Mouse (Mus musculus) layer of hippocampus, adult 18-20 months (tissue): ENCODE measurements around the gene Ugt1a2. TPM values are rescaled to one million over a fixed set of nuclear protein-coding genes. Genes with fewer than 3 reads are reported as not detected.

Experiments
- DNase-seq, 2 experiments: peaks; one replicate each; pipeline ENCODE4 v3.0.0; 2022; ENCODE audit warnings: low spot score in 2 of 2
- total RNA-seq, 2 experiments: library from RNA; stranded (reverse); gene quantifications; 2 replicates each; pipeline ENCODE4 v1.2.3; 2021

Gene Ugt1a2
- total RNA-seq, 2 experiments from 2014 or later, result not detected

DNA sequence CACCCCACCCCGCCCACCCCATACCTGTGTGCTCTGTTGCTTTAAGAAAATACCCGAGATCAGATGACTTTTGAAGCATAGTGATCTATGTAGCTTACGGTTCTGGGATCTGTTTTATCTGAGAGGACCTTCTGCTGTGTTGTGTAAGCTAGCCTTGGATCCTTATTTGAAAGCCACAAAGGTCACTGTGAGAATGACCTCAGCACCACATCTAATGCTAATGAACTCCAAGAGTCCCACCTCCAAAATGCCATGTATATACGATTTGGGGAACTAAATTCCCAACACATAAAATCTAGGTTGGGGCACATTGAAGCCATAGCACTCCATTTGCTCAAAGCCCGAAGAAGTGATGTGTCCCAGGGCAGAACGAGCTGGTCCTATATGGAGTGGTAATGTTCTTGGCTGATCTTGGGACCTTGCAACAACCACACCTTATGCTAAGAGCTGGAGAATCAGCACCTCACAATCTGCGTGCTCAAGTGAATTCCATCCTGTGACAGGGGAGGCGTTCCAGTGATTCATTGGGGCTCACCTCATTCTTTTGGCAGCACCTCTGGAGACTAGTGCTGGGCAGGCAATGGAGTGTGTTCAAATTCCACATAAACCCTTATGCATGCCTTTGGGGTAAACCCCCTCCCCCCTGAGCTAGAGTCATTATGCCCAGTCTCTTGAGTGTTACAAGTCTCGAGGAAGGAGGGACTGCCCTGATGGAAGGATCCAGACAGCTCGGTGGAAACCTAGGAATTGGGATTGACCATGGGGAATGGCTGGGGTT lies 56.7 kb downstream of the Ugt1a2 start:
- DNase-seq, result no peak

DNA sequence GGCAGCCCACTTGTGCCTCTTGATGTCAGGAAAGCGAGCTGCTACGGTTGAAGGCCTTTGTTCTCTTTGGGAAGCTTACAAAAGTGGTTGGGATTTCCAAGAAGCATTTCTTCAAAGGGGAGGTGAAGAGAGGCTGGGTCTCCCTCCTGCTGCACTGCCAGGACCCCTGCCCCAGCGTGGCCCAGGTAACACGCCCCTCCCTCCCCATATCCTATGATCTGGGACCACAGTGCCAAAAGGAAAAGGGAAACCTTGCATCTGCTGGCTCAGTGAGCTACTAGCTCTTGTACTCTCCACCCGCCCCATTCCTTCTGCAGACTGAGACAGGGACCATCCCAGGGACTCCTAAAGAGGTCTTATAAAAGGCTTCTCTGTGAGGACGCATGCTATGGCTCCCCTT lies 57.3 kb downstream of the Ugt1a2 start:
- no peak for DNase-seq

DNA sequence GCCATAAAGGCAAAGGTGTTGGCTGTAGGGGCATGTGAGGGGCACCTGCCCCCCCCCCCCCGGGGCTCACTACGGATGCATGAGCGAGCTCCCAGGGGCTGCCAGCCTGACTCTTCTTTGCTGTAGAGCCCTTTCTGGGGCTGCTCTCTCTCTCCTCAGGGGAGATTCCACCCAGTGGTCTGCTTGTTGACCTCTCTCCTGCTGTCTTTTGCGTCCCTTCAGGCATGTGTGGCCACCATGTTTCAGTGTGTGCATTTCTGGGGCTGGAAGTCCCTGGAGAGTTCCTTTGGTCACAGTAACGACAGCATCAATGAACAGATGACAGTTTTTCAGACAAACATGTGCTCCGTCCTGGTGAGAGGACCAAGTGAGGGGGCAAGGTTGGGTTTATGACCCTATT lies 58.0 kb downstream of the Ugt1a2 start:
- DNase-seq, result no peak

DNA sequence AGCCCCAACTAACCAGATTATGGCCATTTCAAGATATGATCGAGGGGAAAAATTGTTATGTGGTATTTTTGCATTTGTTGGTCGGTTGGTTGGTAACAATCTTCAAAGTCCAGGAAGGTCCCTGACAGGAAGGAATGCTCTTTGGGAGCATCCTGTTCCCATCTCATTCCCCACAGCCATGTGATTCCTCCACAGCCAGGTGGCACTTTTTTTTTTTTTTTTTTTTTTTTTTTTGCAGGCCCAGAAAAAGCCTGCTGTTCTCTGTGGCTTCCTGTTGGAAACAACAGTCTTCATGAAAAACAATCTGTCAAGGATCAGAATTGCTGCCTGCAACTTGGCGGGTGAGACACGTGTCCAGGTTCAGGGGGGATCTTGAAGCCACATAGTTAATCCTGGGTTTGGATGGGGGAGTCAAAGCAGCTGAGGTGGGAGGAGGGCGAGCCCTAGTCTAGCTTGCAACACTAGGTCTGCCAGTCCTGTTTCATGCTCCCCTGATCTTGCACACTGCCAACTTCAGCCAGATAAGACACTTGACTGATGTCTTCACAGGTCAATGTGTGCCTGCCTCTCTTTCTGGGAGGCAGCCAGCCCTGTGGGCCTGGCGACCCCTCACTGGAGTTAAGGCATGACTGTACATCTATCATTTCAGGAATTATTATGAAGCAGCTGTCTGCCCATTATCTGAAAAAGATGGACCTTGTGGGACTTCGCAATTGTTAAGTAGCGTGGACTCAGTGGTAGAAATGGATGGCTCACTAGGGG lies 58.7 kb downstream of the Ugt1a2 start:
- DNase-seq, result no peak

DNA sequence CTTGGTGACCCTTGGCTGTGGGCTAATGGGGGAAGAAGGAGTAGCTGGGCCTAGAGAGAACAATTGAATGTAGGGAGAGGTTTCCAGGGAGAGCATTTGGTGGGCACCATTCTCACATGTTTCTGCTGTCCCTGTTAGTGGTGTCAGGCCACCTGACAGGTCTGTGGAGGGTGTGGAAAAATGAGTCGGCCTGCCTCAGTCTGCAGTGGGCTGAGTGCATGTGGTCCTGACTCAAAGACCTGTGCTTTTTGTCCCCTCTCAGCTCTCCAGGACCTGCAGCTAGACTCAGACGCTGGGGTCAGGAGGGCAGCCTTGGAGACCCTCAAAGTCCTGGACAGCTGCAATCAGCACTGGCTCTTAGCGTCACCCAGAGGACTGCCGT lies 59.2 kb downstream of the Ugt1a2 start:
- no peak for DNase-seq

DNA sequence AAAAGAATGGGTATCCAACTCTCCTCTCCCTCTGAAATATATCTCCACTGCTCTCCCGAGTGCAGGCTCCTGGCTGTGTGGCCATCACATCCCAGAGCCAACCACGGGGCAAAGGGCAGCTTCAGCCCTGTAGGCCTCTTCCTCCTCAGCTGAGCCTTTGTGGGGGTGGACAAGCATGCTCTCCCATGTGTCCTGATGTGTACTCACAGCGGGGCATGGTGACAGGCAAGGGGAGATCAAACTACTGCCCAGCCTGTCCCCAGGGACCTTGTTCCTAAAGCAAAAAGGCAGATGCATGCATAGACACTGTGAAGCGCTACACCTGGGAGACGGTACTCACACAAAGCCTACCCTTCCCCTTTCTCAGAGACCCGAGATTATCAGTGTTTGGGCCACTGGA lies 59.7 kb downstream of the Ugt1a2 start:
- no peak for DNase-seq

GRCm38 (mm10) chr1:88260604-88261377 lies 60.4 kb downstream of the Ugt1a2 start:
- DNase-seq, result no peak

- DNase-seq, result no peak
These were observed 61.3 kb downstream of the Ugt1a2 start for GRCm38 (mm10) chr1:88261706-88262105.

- no peak for DNase-seq
These were observed 61.9 kb downstream of the Ugt1a2 start for GRCm38 (mm10) chr1:88262255-88262654.

GRCm38 (mm10) chr1:88262961-88263360 lies 62.6 kb downstream of the Ugt1a2 start:
- no peak for DNase-seq

DNA sequence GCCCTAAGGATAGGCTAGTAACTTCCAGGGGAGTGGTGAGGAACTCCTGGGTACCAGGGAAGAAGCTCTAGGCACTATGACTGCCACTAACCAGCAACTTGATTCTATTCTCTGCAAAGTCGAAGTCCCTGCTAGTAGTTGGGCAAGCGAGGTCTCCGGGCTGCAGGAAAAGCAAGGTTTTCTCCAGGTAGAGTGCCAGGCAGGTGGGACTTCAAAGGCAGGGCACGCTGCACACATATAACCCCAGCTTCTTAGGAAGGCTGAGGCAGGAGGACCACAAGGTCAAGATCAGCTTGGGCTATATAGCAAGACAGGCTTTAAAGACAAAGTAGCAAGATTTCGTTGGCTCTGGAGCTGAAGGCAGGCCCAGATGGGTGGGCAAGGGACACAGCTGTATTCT lies 63.4 kb downstream of the Ugt1a2 start:
- no peak for DNase-seq

GRCm38 (mm10) chr1:88264237-88264868 lies 64.0 kb downstream of the Ugt1a2 start:
- no peak for DNase-seq

DNA sequence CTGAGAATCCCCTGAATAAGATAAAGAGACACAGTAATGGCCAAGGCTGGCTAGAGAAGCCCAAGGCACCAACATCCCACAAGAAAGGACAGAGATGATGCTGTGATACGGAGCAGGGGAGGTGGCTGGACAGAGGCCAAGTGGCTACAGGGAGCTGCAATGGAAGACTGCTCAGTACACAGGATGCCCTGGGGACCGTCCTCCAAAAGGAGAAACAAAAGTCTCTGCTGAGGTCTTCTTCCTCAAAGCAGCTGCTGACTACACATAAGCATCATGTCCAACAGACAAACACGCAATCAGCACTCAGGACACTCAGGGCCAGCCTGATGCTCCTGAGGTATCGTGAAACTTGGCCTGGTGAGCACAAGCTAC lies 64.5 kb downstream of the Ugt1a2 start:
- no peak for DNase-seq

DNA sequence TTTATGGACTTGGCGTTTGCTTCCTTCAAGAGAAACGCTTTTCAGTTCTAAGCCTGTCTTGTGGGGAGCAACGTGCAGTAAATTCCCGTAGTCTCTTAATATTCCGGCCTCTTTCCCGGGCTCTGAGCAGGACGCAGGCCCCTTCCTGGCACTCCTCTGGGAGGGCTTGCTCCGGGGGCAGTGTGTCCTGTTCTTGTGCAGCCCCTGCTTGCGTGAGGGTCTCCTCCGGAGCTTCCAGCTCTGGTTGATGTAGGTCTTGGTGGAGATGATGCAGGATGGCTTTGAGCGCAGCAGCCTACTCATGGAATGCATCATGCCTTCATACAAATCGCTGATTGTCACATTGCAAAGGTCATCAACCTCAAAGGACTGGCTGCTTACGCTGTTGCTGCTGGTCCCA lies 65.7 kb downstream of the Ugt1a2 start:
- DNase-seq, result no peak

DNA sequence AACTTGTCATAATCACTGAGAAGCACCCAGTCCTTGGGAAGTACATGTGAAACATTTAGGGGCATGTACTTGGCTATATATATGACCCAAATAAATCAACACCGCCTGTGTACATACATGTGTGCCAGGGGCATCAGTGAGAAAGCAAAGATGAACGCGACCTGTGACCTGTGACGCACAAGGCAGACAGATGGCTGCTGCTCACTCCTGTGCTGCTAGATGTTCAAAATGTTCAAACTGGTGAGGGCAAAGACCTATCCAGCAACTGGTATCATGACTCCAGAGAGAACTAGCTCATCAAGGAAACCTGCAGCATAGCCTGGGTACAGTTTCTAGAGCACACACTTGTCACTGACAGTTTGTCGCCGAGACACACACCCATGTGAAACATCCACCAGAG lies 67.1 kb downstream of the Ugt1a2 start:
- DNase-seq, result no peak

DNA sequence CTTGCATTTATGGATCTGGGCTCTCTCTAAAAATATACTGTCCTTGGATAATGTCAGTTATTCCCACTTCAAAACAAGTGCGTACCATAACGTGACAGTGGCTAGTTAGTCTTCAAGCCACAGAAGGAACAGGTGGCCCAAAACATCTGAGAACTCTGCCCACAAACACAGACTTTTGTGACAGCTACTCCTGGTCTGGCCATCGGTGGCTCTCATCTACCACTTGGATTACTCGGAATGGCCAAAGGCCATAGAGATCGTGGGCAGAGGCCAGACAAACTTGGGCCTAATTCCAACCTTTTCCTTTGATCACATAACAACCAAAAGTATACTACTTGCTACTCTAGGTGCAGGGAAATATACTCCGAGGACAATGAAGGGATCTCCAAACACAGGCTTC lies 67.7 kb downstream of the Ugt1a2 start:
- no peak for DNase-seq

Other genes with a start within 250 kb of the Ugt1a2 start
- gene Usp40, start 192.1 kb upstream of the Ugt1a2 start, total RNA-seq, result 10 to 100 TPM; 18.4 to 19.8 TPM
- not detected for gene Ugt1a10, start 145.2 kb upstream of the Ugt1a2 start, total RNA-seq
- gene Ugt1a9, start 129.8 kb upstream of the Ugt1a2 start, total RNA-seq, result not detected
- gene Ugt1a8, start 112.8 kb upstream of the Ugt1a2 start, total RNA-seq, result not detected
- gene Ugt1a7c, start 105.5 kb upstream of the Ugt1a2 start, total RNA-seq, result 1 to 10 TPM in 1 of 2 experiments, under 1 TPM in 1; 0.20 to 1.4 TPM
- not detected for gene Ugt1a6b, start 97.3 kb upstream of the Ugt1a2 start, total RNA-seq
- gene Ugt1a6a, start 65.8 kb upstream of the Ugt1a2 start, total RNA-seq, result 1 to 10 TPM; 1.6 TPM
- under 1 TPM in 1 of 2 experiments, not detected in 1; 0.25 TPM for gene Ugt1a5, start 34.6 kb upstream of the Ugt1a2 start, total RNA-seq
- gene Dnajb3, start 5.2 kb downstream of the Ugt1a2 start, total RNA-seq, result 1 to 10 TPM; 2.9 to 3.2 TPM
- not detected for gene Ugt1a1, start 11.4 kb downstream of the Ugt1a2 start, total RNA-seq
- under 1 TPM in 1 of 2 experiments, not detected in 1; 0.52 TPM for gene Mroh2a, start 26.4 kb downstream of the Ugt1a2 start, total RNA-seq
- 10 to 100 TPM; 33.1 to 39.1 TPM for gene Hjurp, start 77.0 kb downstream of the Ugt1a2 start, total RNA-seq
- under 1 TPM in 1 of 2 experiments, not detected in 1; 0.08 TPM for gene Trpm8, start 77.1 kb downstream of the Ugt1a2 start, total RNA-seq
- not detected for gene Spp2, start 206.4 kb downstream of the Ugt1a2 start, total RNA-seq